Mouse (Mus musculus) neural tube, embryonic 11.5 days (tissue): ENCODE results near the gene Denr. TPM values are rescaled to one million over a fixed set of nuclear protein-coding genes. Genes with fewer than 3 reads are reported as not detected.

Experiments
- ATAC-seq: fragments of 200-750 bp; cut with Nextera tagmentation; 2 replicates; pipeline ENCODE4 v1.8.0; 2017; ENCODE audit warnings: moderate number of reproducible peaks, mild to moderate bottlenecking, moderate TSS enrichment, moderate library complexity; ENCODE audit not compliant: insufficient read depth, low FRiP score, low TSS enrichment
- DNase-seq: peaks from one replicate; pipeline ENCODE4 v3.0.0-alpha.2; 2015; ENCODE audit warnings: low spot score
- H3K27ac ChIP-seq: fragments of 300-500 bp; sonication (generic); 2 replicates; pipeline ENCODE4 v1.5.1; 2014; ENCODE audit warnings: low read depth, mild to moderate bottlenecking, low read length
- H3K27me3 ChIP-seq: fragments of 300-500 bp; sonication (generic); 2 replicates; pipeline ENCODE4 v1.6.1; 2014; ENCODE audit warnings: mild to moderate bottlenecking, low read length, mixed read lengths; ENCODE audit not compliant: control insufficient read depth, insufficient read depth
- H3K36me3 ChIP-seq: fragments of 300-500 bp; sonication (generic); 2 replicates; pipeline ENCODE4 v1.6.1; 2014; ENCODE audit warnings: mild to moderate bottlenecking, low read length, moderate library complexity, mixed read lengths; ENCODE audit not compliant: control insufficient read depth, insufficient read depth
- H3K4me1 ChIP-seq: fragments of 300-500 bp; sonication (generic); 2 replicates; pipeline ENCODE4 v1.6.1; 2014; ENCODE audit warnings: low read length, mixed read lengths; ENCODE audit not compliant: control insufficient read depth, insufficient read depth
- H3K4me2 ChIP-seq: fragments of 300-500 bp; sonication (generic); 2 replicates; pipeline ENCODE4 v1.6.1; 2014; ENCODE audit warnings: low read depth, mild to moderate bottlenecking, moderate library complexity
- H3K4me3 ChIP-seq: fragments of 300-500 bp; sonication (generic); 2 replicates; pipeline ENCODE4 v1.5.1; 2014; ENCODE audit warnings: low read depth, low read length
- H3K9ac ChIP-seq: fragments of 300-500 bp; sonication (generic); 2 replicates; pipeline ENCODE4 v1.6.1; 2014; ENCODE audit warnings: mild to moderate bottlenecking, low read length
- H3K9me3 ChIP-seq: fragments of 300-500 bp; sonication (generic); 2 replicates; pipeline ENCODE4 v1.6.1; 2016; ENCODE audit warnings: low read length; ENCODE audit not compliant: control insufficient read depth
- WGBS: fragments of 180-500 bp; shearing (Covaris S2); extraction: QIAGEN DNeasy Blood & Tissue Kit; methylation state at CpG from one replicate; pipeline ENCODE4 v1.1.7; 2014; 5-methylcytosine and 5-hydroxymethylcytosine counted together
- polyA plus RNA-seq: library from polyadenylated mRNA; unstranded; fragments of >200 nt; fragmentation: Nextera tagmentation; extraction: Ambion mirVana; gene quantifications from 2 replicates; pipeline ENCODE4 v1.2.1, GENCODE M21; 2014

Gene Denr
- polyA plus RNA-seq, 1 experiment from 2014 or later, result 146 TPM

GRCm38 (mm10) chr5:123952365-123953045 is 45.5 kb downstream of the Denr start:
- Histone ChIP-seq H3K36me3 (no peaks in the 10 kb centered on the region), H3K4me1 (no peaks in the 10 kb centered on the region), H3K4me3 (no peak overlapping the region), H3K27me3 (no peaks in the 10 kb centered on the region), H3K9ac (no peak overlapping the region), H3K9me3 (no peaks in the 10 kb centered on the region), H3K4me2 (no peak overlapping the region), H3K27ac (no peak overlapping the region)
- ATAC-seq, result no peak
- WGBS, result 59% methylated on average over 5 of the region's 5 CpGs
- DNase-seq, result no peak

- DNase-seq (no peak), ATAC-seq (no peak)
- H3K4me3 ChIP-seq, result no peak overlapping the region
- no peak overlapping the region for H3K27ac ChIP-seq
- H3K4me2 ChIP-seq, result no peak overlapping the region
- no peaks in the 10 kb centered on the region for H3K4me1 ChIP-seq
- no peaks in the 10 kb centered on the region for H3K9me3 ChIP-seq
- no peaks in the 10 kb centered on the region for H3K36me3 ChIP-seq
- no peak overlapping the region for H3K9ac ChIP-seq
- H3K27me3 ChIP-seq, result no peaks in the 10 kb centered on the region
- WGBS, result 89% methylated on average over 8 of the region's 8 CpGs
These were observed 50.2 kb downstream of the Denr start for GRCm38 (mm10) chr5:123957213-123957612.

- 71% methylated on average over 3 of the region's 3 CpGs for WGBS
These were observed 52.0 kb downstream of the Denr start for GRCm38 (mm10) chr5:123959018-123959417.

GRCm38 (mm10) chr5:123960129-123960528 is 53.2 kb downstream of the Denr start:
- Histone ChIP-seq H3K4me2 (no peak overlapping the region), H3K4me3 (no peak overlapping the region), H3K27ac (no peak overlapping the region), H3K27me3 (no peaks in the 10 kb centered on the region), H3K9ac (no peak overlapping the region), H3K4me1 (no peaks in the 10 kb centered on the region), H3K36me3 (no peaks in the 10 kb centered on the region), H3K9me3 (no peaks in the 10 kb centered on the region)
- ATAC-seq (no peak), DNase-seq (no peak)
- 81% methylated on average over 8 of the region's 8 CpGs for WGBS

More at GRCm38 (mm10) chr5:123959018-123959417, 52.0 kb downstream of the Denr start:
- DNase-seq (no peak), ATAC-seq (no peak)
- Histone ChIP-seq H3K4me3 (no peak overlapping the region), H3K36me3 (no peaks in the 10 kb centered on the region), H3K27me3 (no peaks in the 10 kb centered on the region), H3K9me3 (no peaks in the 10 kb centered on the region), H3K4me2 (no peak overlapping the region), H3K9ac (no peak overlapping the region), H3K4me1 (no peaks in the 10 kb centered on the region), H3K27ac (no peak overlapping the region)

- WGBS, result 85% methylated on average over 12 of the region's 12 CpGs
- ATAC-seq (no peak), DNase-seq (no peak)
- no peak overlapping the region for H3K4me3 ChIP-seq
- no peaks in the 10 kb centered on the region for H3K27me3 ChIP-seq
- no peak overlapping the region for H3K27ac ChIP-seq
- H3K4me2 ChIP-seq, result no peak overlapping the region
- no peaks in the 10 kb centered on the region for H3K36me3 ChIP-seq
- no peak overlapping the region for H3K9ac ChIP-seq
- H3K9me3 ChIP-seq, result no peaks in the 10 kb centered on the region
- H3K4me1 ChIP-seq, result no peaks in the 10 kb centered on the region
These were observed 54.1 kb downstream of the Denr start for GRCm38 (mm10) chr5:123961046-123961445.

- H3K9me3 ChIP-seq, result no peaks in the 10 kb centered on the region
- H3K27me3 ChIP-seq, result no peaks in the 10 kb centered on the region
- DNase-seq (no peak), ATAC-seq (no peak)
- WGBS, result 95% methylated on average over 4 of the region's 4 CpGs
- H3K4me2 ChIP-seq, result no peak overlapping the region
- no peaks in the 10 kb centered on the region for H3K36me3 ChIP-seq
- no peaks in the 10 kb centered on the region for H3K4me1 ChIP-seq
- no peak overlapping the region for H3K9ac ChIP-seq
- H3K4me3 ChIP-seq, result no peak overlapping the region
- H3K27ac ChIP-seq, result no peak overlapping the region
These were observed 57.2 kb downstream of the Denr start for GRCm38 (mm10) chr5:123964208-123964607.

GRCm38 (mm10) chr5:123966759-123967158 is 59.8 kb downstream of the Denr start:
- Histone ChIP-seq H3K9me3 (no peaks in the 10 kb centered on the region), H3K4me2 (no peak overlapping the region), H3K4me1 (no peaks in the 10 kb centered on the region), H3K27ac (no peak overlapping the region), H3K4me3 (no peak overlapping the region), H3K9ac (no peak overlapping the region), H3K27me3 (no peaks in the 10 kb centered on the region), H3K36me3 (no peaks in the 10 kb centered on the region)
- ATAC-seq (no peak), DNase-seq (no peak)
- WGBS, result 94% methylated on average over 2 of the region's 2 CpGs

- no peak overlapping the region for H3K9ac ChIP-seq
- DNase-seq (no peak), ATAC-seq (no peak)
- WGBS, result 89% methylated on average over 5 of the region's 5 CpGs
- no peak overlapping the region for H3K4me2 ChIP-seq
- H3K36me3 ChIP-seq, result no peaks in the 10 kb centered on the region
- no peak overlapping the region for H3K4me3 ChIP-seq
- peaks cover 3% of the 10 kb centered on the region; the same call in 1 of the 2 replicates for H3K27me3 ChIP-seq
- H3K27ac ChIP-seq, result no peak overlapping the region
- H3K4me1 ChIP-seq, result no peaks in the 10 kb centered on the region
- no peaks in the 10 kb centered on the region for H3K9me3 ChIP-seq
These were observed 61.5 kb downstream of the Denr start for GRCm38 (mm10) chr5:123968468-123968867.

- H3K36me3 ChIP-seq, result no peaks in the 10 kb centered on the region
- H3K9ac ChIP-seq, result no peak overlapping the region
- H3K4me2 ChIP-seq, result no peak overlapping the region
- peaks cover 3% of the 10 kb centered on the region; the same call in 1 of the 2 replicates for H3K27me3 ChIP-seq
- WGBS, result 76% methylated on average over 8 of the region's 8 CpGs
- H3K27ac ChIP-seq, result no peak overlapping the region
- H3K4me1 ChIP-seq, result no peaks in the 10 kb centered on the region
- H3K9me3 ChIP-seq, result no peaks in the 10 kb centered on the region
- DNase-seq (no peak), ATAC-seq (no peak)
- no peak overlapping the region for H3K4me3 ChIP-seq
These were observed 62.2 kb downstream of the Denr start for GRCm38 (mm10) chr5:123969216-123969615.
